Mouse (Mus musculus): ENCODE data around the gene Rptor.

Gene Rptor

GRCm38 (mm10) chr11:119784672-119785341 is 182.1 kb downstream of the Rptor start:
- DNase-seq (ENCODE audit: low read depth, low spot score) = no peak

GRCm38 (mm10) chr11:119785661-119786384 is 183.1 kb downstream of the Rptor start:
- DNase-seq (ENCODE audit: low read depth, low spot score) = no peak

GRCm38 (mm10) chr11:119786385-119786880 is 183.7 kb downstream of the Rptor start:
- no peak for DNase-seq (ENCODE audit: low read depth, low spot score)

GRCm38 (mm10) chr11:119788488-119788887 is 185.8 kb downstream of the Rptor start:
- DNase-seq (ENCODE audit: low read depth, low spot score) = no peak

GRCm38 (mm10) chr11:119788919-119789713 is 186.4 kb downstream of the Rptor start:
- DNase-seq (ENCODE audit: low read depth, low spot score) = no peak

- DNase-seq (ENCODE audit: low read depth, low spot score) = no peak
These were observed 189.3 kb downstream of the Rptor start for GRCm38 (mm10) chr11:119791923-119792564.

GRCm38 (mm10) chr11:119793378-119793777 is 190.7 kb downstream of the Rptor start:
- DNase-seq (ENCODE audit: low read depth, low spot score) = no peak

GRCm38 (mm10) chr11:119794020-119794419 is 191.3 kb downstream of the Rptor start:
- no peak for DNase-seq (ENCODE audit: low read depth, low spot score)

GRCm38 (mm10) chr11:119794671-119795070 is 192.0 kb downstream of the Rptor start:
- no peak for DNase-seq (ENCODE audit: low read depth, low spot score)

GRCm38 (mm10) chr11:119796406-119796805 is 193.7 kb downstream of the Rptor start:
- DNase-seq (ENCODE audit: low read depth, low spot score) = no peak

- DNase-seq (ENCODE audit: low read depth, low spot score) = no peak
These were observed 194.1 kb downstream of the Rptor start for GRCm38 (mm10) chr11:119796846-119797245.

GRCm38 (mm10) chr11:119799536-119799935 is 196.8 kb downstream of the Rptor start:
- DNase-seq (ENCODE audit: low read depth, low spot score) = no peak

- DNase-seq (ENCODE audit: low read depth, low spot score) = no peak
These were observed 199.2 kb downstream of the Rptor start for GRCm38 (mm10) chr11:119801855-119802254.

- DNase-seq (ENCODE audit: low read depth, low spot score) = no peak
These were observed 200.2 kb downstream of the Rptor start for GRCm38 (mm10) chr11:119802947-119803346.

GRCm38 (mm10) chr11:119804392-119804791 is 201.7 kb downstream of the Rptor start:
- no peak for DNase-seq (ENCODE audit: low read depth, low spot score)

- DNase-seq (ENCODE audit: low read depth, low spot score) = no peak
These were observed 202.5 kb downstream of the Rptor start for GRCm38 (mm10) chr11:119805112-119805750.

GRCm38 (mm10) chr11:119806539-119806938 is 203.8 kb downstream of the Rptor start:
- DNase-seq (ENCODE audit: low read depth, low spot score) = no peak

GRCm38 (mm10) chr11:119807431-119808031 is 204.8 kb downstream of the Rptor start:
- no peak for DNase-seq (ENCODE audit: low read depth, low spot score)

- DNase-seq (ENCODE audit: low read depth, low spot score) = no peak
These were observed 206.1 kb downstream of the Rptor start for GRCm38 (mm10) chr11:119808647-119809280.

GRCm38 (mm10) chr11:119809309-119809708 is 206.6 kb downstream of the Rptor start:
- no peak for DNase-seq (ENCODE audit: low read depth, low spot score)

Measured in retina, adult 2 months (tissue).